Mouse (Mus musculus) thymus, postnatal 0 days (tissue): Measurements from ENCODE around the gene Clybl. TPM values are rescaled to one million over a fixed set of nuclear protein-coding genes. Genes with fewer than 3 reads are reported as not detected.

Experiments
- DNase-seq: peaks from one replicate; pipeline ENCODE4 v3.0.0-alpha.2; 2015; ENCODE audit warnings: low spot score
- polyA plus RNA-seq: library from polyadenylated mRNA; unstranded; fragments of >200 nt; fragmentation: Nextera tagmentation; extraction: Ambion mirVana; gene quantifications from 2 replicates; pipeline ENCODE4 v1.2.1, GENCODE M21; 2015

Clybl gene
- polyA plus RNA-seq, 1 experiment from 2014 or later, result 8.8 TPM

- no peak for DNase-seq
Observed at GRCm38 (mm10) chr14:122246919-122247859, 65.7 kb downstream of the Clybl start.

GRCm38 (mm10) chr14:122249123-122249522, 67.6 kb downstream of the Clybl start:
- DNase-seq, result peak; percentile 55

GRCm38 (mm10) chr14:122251346-122251745, 69.8 kb downstream of the Clybl start:
- no peak for DNase-seq

- DNase-seq, result no peak
Observed at GRCm38 (mm10) chr14:122255562-122256260, 74.2 kb downstream of the Clybl start.

GRCm38 (mm10) chr14:122256261-122256634, 74.7 kb downstream of the Clybl start:
- DNase-seq, result no peak

- no peak for DNase-seq
Observed at GRCm38 (mm10) chr14:122258297-122258696, 76.8 kb downstream of the Clybl start.

GRCm38 (mm10) chr14:122261250-122261649, 79.7 kb downstream of the Clybl start:
- no peak for DNase-seq

- DNase-seq, result no peak
Observed at GRCm38 (mm10) chr14:122262851-122263659, 81.6 kb downstream of the Clybl start.

- DNase-seq, result no peak
Observed at GRCm38 (mm10) chr14:122265214-122265613, 83.7 kb downstream of the Clybl start.

GRCm38 (mm10) chr14:122267590-122267989, 86.1 kb downstream of the Clybl start:
- no peak for DNase-seq

- no peak for DNase-seq
Observed at GRCm38 (mm10) chr14:122271104-122271746, 89.7 kb downstream of the Clybl start.

GRCm38 (mm10) chr14:122277142-122277541, 95.6 kb downstream of the Clybl start:
- no peak for DNase-seq

- DNase-seq, result no peak
Observed at GRCm38 (mm10) chr14:122279462-122280308, 98.2 kb downstream of the Clybl start.

- DNase-seq, result no peak
Observed at GRCm38 (mm10) chr14:122280309-122281071, 99.0 kb downstream of the Clybl start.

- no peak for DNase-seq
Observed at GRCm38 (mm10) chr14:122281072-122281634, 99.6 kb downstream of the Clybl start.

- no peak for DNase-seq
Observed at GRCm38 (mm10) chr14:122283959-122284358, 102.5 kb downstream of the Clybl start.

- DNase-seq, result no peak
Observed at GRCm38 (mm10) chr14:122296399-122296798, 114.9 kb downstream of the Clybl start.

GRCm38 (mm10) chr14:122296864-122297263, 115.4 kb downstream of the Clybl start:
- DNase-seq, result no peak
